Mouse (Mus musculus) spleen, embryonic (tissue): ENCODE results near the gene Slc12a9.

ENCODE experiments used
- CTCF ChIA-PET: fragments of 350-600 bp; sonication (Branson Sonifier 250); formaldehyde crosslinking; loops from one replicate; lab custom pipeline; 2022; lab: Charles Lee

Slc12a9 gene

GRCm38 (mm10) chr5:137346983-137347382 lies 13.6 kb upstream of the Slc12a9 start:
- CTCF ChIA-PET, result no interaction called here

DNA sequence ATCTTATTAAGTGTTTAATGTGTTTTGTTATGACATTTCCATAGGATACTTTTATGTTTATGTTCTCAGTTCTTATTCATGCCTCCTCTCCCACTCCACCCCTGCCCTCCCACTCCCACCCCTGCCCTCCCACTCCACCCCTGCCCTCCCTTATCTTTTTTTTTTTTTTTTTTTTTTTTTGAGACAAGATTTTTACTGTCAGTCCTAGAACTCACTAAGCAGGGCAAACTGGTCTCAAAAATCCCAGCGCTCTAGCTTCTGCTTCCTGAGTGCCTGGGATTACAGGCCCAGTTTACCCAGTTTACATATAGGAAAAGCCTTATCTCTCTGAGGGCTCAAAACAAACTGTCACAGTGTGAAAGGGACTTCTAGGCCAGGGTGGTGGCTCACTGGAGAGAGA lies 13.0 kb upstream of the Slc12a9 start:
- CTCF ChIA-PET, result no interaction called here

- CTCF ChIA-PET, result no interaction called here
Observed at GRCm38 (mm10) chr5:137345821-137346220, 12.4 kb upstream of the Slc12a9 start.

DNA sequence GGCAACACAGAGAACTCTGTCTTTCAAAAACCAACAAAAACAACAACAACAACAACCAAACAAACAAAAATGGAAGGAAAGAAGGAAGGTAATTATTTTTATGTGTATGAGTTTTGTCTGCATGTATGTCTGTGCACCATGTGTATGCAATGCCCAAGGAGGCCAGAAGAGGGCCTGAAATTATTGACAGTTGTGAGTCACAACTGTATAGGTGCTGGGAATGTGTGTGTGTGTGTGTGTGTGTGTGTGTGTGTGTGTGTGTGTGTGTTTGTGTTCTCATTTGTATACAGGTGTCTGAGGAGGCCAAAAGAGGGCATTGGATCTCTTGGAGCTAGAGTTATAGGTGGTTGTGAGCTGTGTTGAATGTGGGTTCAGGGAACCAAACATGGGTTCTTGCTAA lies 10.5 kb upstream of the Slc12a9 start:
- CTCF ChIA-PET, result no interaction called here

GRCm38 (mm10) chr5:137343412-137343811 lies 10.0 kb upstream of the Slc12a9 start:
- CTCF ChIA-PET, result interaction anchor here (0.6 kb wide), 1 partner anchor 1313 kb away, joined by 11 read pairs; no protein-coding TSS in a partner anchor

GRCm38 (mm10) chr5:137342407-137343012 lies 9.1 kb upstream of the Slc12a9 start:
- CTCF ChIA-PET, result interaction anchor here (0.5 to 0.7 kb wide), 4 partner anchors 8 to 1314 kb away, joined by 4 to 23 read pairs (median 9); partner anchors contain the start of gene Slc12a9

DNA sequence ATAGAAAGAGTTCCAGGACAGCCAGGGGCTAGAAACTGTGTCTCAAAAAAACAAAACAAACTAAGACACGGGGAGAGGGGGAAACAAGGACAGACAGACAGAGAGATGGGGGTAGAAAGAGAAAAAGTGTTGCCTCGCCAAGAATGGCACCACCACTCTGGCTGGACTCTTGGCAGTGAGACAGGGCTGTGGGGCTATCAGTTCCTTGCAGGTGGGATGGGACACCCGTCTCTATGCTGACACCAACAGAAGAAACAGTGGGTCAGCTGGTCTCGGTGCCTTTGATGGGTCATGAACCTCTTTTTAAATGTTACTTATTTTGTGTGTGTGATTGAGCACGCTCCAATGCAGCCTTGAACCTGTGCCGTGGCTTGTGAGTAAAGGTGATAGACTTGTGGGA lies 6.8 kb upstream of the Slc12a9 start:
- CTCF ChIA-PET, result no interaction called here

GRCm38 (mm10) chr5:137339290-137339979 lies 6.0 kb upstream of the Slc12a9 start:
- CTCF ChIA-PET, result no interaction called here

DNA sequence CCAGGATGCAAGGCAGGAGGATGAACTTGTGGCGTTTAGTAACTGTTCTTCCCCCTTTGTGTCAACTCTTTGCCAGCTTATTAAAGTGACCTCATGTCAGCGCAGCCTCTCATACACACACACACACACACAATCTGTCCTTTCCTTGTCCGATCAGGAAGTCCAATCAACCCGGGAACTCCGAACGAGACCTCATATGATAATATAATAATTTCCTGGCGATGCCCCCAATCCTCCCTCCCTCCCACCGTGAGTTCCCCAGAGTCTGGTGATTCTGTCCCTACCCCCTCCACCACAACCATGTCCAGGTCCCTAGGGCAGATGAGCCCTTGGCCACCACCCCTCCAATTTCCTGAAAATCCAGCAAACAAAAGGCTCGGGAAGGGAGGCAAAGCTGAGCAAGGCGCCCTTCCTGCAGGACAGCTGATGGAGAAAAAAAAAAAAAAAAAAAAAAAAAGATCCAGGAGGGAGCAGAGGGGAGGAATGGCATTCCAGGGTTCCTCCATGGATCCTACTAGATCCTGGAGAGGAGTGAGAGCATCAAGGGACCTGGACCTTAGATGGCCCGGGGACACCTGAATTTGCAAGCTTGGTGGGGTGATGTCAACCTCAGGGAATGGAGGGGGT lies 5.4 kb upstream of the Slc12a9 start:
- CTCF ChIA-PET, result interaction anchor here (0.5 to 0.7 kb wide), 3 partner anchors 37 to 1545 kb away, joined by 3 to 8 read pairs (median 3); no protein-coding TSS in a partner anchor

- CTCF ChIA-PET, result interaction anchor here (0.5 to 0.7 kb wide), 3 partner anchors 36 to 1544 kb away, joined by 3 to 8 read pairs (median 3); no protein-coding TSS in a partner anchor
Observed at GRCm38 (mm10) chr5:137338256-137338655, 4.9 kb upstream of the Slc12a9 start.

DNA sequence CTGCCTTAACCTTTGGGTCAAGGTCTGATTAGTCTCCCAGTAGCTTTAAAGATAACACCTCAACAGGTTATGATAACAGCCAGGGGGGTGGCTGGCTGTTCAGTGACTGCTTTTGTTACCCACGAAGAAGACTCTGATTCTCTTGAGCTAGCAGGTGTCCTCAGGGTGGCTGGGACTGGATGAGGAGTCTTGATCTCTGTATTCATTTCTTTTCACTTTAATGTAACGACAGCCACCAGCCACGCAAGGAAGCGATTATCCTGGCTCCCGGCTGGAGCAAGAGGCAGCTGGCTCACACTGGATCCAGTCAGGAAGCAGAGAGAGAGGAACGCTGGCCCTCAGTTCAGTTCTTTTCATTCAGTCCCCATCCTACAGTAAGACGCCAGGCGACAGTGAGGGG lies 3.8 kb upstream of the Slc12a9 start:
- CTCF ChIA-PET, result no interaction called here

DNA sequence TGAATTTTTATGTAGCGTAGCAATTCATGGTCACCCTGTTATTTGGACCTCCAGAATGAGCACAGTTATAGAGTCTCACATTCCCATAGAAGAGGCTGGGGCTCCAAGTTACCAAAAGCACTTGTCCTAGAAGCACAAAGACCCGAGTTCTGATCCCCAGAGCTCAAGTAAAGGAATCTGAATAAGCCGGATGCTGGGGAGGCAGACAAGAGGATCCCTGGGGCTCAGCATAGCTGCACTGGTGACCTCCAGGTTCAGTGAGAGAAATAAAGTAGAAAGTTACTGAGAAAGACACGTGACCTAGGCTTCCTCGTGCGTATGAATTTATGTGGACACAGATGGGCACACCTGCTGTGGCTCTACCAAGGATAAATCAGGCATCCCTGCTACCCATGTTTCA lies 1.7 kb upstream of the Slc12a9 start:
- CTCF ChIA-PET, result no interaction called here

DNA sequence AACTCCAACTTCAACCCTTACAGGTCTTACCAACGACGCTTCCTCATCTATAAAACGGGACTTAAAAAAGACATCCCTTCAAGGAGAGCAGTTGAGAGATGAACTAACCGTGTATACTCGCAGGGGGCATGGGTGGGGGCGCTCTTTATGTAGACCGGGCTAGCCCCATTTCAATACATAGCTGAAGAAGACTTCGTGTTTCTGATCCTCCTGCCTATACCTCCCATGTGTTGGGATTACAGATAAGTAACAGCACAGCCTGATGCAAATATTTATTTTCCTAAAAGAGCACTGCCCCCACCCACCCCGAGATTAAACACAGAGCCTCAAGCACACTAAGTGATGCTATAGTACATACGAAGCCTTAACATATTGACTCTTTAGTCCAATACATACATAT lies 920 bp upstream of the Slc12a9 start:
- CTCF ChIA-PET, result interaction anchor here (1.5 kb wide), 1 partner anchor 8 kb away, joined by 7 read pairs; no protein-coding TSS in a partner anchor

GRCm38 (mm10) chr5:137332857-137333511 lies 413 bp downstream of the Slc12a9 start:
- CTCF ChIA-PET, result interaction anchor here (0.9 to 1.5 kb wide), 2 partner anchors 9 to 26 kb away, joined by 3 to 7 read pairs; no protein-coding TSS in a partner anchor

DNA sequence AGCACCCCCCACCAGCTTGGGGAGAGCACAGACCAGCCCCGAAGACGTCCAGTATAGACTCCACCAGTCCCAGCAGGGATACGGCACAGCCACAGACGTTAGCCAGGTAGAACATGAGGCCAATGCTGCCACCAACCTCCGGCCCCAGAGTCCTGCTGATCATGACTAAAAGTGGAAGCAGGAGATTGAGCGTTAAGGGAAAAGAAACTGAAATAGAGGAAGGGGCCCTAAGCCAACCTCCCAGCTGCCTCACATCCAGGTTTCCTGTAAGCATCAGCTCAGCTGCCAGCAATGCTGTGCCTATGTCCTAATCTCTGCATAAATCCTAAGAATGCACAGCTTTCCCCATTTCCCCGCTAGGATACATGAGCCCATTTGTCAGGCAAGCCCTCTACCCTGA lies 2.5 kb downstream of the Slc12a9 start:
- CTCF ChIA-PET, result interaction anchor here (0.6 kb wide), 1 partner anchor 130 kb away, joined by 4 read pairs; no protein-coding TSS in a partner anchor

GRCm38 (mm10) chr5:137320996-137321395 lies 12.4 kb downstream of the Slc12a9 start:
- CTCF ChIA-PET, result no interaction called here

GRCm38 (mm10) chr5:137318570-137318969 lies 14.8 kb downstream of the Slc12a9 start:
- CTCF ChIA-PET, result no interaction called here

- CTCF ChIA-PET, result interaction anchor here (0.6 kb wide), 1 partner anchor 128 kb away, joined by 4 read pairs; no protein-coding TSS in a partner anchor
Observed at GRCm38 (mm10) chr5:137317361-137317760, 16.0 kb downstream of the Slc12a9 start.

DNA sequence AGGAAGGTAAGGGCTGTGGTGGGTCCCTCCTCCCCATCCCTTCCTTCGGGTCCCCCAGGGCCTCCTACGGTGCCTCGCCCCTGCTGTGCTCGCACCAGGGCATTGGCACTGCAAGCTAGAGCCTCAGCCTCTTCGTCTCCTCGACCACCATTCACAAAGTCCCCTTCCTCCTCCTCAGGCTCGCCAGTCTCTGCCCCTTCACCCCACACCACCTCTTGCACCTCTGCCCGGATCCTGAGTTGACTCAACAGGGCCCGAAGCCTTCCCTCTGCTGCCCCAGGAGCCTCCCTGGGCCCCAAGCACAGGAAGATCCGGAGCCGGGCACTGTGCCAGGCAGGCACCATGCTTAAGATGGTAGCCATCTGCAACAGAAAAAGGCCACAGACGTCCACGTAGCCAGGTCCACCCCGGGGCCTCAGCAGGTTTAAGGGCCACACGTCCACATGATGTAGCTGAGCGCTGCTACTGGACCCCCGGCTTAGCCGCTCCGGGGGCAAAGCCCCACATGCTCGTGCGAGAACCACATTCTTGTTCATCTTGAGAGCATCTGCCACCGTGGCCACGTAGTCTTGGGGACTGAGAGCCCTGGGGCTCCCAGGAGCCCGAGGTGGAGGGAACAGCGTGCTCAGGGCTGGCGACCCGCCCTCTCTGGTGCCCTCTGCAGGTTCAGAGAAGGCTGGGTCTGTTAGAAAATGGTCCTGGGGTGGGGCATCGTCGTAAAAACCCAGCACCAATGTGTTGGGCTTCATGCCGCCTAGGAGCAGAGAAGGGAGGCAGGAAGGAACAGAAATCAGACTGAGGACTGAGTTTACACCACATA lies 18.1 kb downstream of the Slc12a9 start:
- CTCF ChIA-PET, result interaction anchor here (0.8 kb wide), 1 partner anchor 32 kb away, joined by 3 read pairs; no protein-coding TSS in a partner anchor

DNA sequence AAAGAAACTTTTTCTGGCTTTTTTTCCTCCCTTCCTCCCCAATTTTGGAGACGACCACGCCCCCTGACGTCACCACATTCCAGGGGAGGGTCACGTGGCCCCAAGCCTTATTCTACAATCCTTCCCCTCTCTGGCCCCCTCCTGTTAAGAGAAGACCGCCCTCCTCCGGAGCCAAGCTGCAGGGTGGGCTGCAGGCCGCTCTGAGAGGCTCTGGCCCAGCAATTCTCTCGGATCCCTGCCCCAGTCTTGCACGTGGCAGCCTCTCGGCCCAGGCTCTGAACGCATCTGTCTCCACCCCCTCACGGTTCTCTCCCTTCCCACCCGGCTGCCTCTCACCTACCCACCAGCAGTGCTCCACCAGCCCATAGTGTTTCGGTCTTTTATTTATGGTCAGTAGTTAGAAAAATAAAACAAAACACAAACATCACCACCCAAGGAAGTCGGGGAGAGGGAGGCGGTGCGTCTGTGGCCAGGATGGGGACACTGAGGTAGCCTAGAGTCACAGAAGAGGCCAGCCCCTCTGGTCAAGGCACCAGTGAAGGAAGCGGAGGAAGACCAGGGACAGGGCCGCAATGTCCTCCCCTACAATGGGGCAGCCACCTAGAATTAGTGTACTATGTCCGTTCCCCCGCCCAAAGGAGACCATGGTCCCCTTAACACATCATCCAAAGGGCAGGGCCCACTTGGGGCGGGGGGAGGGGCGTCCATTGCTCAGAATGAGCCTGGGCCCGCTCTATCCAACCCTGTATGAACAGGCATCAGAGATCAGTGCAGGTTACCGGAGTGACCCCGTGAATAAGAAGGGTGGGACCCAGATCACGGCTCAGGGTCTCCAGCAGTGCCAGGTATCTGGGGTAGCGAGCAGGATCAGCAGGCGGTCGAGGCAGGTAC lies 19.0 kb downstream of the Slc12a9 start, which contains the start of gene Trip6:
TSS of gene Trip6 (minus strand) at position 212 of the 891 bp plus-strand sequence.
- CTCF ChIA-PET, result no interaction called here
